Mouse (Mus musculus) ZHBTc4 (cell line): ENCODE measurements around the gene Ccdc65.

Experiments
- DNase-seq: peaks from one replicate; pipeline ENCODE4 v3.0.0-alpha.2; 2011; ENCODE audit warnings: low read depth, low spot score

The Ccdc65 gene

DNA sequence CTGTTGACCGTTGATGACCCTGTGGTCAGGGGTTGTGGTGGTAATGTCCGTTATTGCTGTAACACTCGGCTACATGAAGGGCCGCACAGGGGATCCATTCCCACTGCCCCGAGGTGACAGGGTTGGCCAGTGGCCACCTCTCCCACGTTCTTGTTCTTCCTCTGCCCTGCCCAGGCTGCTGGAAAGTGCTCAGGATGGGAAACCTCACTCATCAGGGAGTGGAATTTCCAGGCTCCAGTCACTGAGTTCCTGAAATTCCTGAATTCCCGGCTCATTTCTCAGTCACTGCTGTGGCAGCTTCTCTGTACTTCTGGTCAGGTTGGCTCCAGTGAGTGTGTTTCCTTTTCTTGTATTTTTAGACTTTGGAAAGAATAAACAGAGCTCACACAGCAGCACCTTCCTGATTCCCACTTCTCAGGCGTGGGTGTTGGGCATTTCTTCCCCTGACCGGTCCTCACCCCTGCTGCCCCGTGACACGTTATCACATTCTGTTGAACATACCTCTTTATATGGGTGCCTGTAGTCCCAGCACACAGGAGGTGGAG is 15.8 kb upstream of the Ccdc65 start:
- DNase-seq = no peak

DNA sequence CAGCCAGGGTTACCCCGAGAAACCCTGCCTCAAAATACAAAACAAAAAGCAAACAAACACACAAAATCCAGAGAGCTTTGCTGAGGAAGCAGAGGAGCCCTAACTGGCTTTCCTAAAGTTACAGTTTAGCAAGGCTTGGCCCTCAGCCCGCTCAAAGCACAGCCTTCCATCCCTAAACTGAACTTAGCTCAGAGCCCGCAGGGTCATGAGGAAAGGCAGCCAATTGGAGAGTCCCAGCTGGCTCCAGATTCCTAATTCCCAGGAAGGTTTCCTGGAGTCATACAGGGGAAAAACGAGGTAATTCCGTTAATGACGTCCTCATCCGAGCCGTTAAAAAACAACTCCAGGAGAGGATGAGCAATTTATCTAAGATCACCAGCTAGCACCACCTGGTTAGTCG is 12.3 kb upstream of the Ccdc65 start:
- DNase-seq = no peak

DNA sequence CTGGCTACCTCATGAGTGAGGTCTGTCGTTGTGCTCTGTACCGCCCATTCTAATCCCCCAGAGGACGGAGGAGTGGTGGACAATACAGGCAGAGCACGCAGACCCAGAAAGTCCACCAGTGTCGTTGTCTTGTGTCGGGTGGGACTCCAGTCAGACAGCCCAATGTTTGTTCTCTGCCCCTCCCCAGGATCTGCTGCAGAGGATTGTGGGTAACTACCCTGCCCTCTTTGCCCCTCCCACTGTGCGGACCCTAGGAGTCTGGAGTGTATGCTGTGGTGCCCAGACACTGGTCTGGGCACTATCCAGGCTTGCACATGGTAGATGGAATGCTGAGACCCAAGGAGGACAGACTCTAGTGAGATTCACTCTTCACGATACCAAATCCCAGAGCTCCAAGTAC is 11.8 kb upstream of the Ccdc65 start:
- peak; percentile 63 for DNase-seq

- peak; percentile 93 for DNase-seq
These were observed 8.6 kb upstream of the Ccdc65 start for GRCm38 (mm10) chr15:98699190-98700105.

DNA sequence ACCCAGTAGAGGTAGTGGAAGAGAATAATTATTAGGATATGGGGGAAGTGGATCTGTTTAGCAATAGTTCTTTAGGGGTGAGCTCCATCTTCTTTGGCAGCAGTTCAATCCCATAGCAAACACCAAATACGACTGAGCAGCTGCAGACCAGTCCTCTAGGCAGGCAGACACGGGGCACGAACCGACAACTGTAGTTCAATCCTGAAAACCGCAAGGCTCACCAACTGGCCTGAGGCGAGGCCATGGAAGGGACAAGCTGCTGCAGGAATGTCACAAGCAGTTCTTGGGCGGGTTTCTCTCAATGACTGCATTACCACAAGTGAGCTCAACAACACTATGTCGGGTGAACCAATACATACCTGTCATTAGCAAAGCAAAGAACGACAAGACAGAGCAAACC is 3.7 kb upstream of the Ccdc65 start:
- no peak for DNase-seq

DNA sequence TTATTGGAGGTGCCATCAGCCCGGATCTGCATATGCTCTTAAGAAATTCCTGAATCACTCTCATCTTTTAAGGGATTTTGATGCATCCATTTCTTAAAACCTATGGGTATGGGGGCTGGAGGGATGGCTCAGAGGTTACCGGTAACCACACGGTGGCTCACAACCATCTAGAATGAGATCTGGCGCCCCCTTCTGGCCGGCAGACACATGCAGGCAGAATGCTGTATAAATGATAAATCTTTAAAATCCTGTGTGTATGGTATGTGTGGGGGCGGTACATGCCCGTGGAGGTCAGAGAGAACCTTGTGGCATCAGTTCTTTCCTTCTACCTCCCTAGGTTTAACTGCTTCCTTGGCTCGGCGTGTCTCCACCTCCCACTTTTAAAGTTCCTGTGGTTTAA is 2.4 kb downstream of the Ccdc65 start:
- DNase-seq = peak; percentile 84

DNA sequence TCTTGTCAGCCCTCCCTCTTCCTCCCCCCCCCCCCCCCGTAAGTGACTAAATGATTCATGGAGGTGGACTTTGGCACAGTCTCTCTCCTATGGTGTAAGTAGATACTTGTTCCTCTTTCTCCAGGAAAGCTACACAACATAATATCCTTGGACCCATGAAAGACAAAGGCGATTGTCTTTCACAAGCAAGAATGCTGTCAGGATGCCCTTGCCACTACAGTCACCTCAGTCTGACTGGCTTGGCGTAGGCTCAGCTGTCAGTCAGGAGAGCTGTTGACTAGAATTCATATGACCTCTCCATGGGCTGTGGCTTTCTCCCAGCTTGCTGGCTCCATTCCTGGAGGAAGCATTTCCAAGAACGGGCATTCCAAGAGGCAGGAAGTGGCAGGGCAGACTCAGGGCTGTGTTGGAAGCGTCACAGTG is 6.2 kb downstream of the Ccdc65 start:
- no peak for DNase-seq

DNA sequence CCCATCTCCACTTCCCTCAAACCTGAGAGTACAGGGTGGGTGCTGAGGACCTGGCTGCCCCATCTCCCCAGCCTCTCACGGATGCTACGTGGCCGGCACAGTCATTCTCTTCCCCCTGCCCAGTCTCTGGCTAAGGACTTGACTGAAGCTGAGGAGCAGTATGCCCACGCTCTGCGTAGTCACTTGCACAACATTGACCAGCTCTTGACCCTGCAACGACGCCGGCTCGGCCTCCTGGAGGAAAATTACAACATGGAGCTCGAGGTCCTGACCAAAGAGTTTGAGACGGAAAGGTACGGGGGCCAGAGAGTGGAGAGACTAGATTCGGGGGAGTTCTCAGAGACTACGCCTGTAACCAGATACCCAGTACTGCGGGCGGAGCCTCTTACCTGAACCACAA is 9.3 kb downstream of the Ccdc65 start:
- no peak for DNase-seq

DNA sequence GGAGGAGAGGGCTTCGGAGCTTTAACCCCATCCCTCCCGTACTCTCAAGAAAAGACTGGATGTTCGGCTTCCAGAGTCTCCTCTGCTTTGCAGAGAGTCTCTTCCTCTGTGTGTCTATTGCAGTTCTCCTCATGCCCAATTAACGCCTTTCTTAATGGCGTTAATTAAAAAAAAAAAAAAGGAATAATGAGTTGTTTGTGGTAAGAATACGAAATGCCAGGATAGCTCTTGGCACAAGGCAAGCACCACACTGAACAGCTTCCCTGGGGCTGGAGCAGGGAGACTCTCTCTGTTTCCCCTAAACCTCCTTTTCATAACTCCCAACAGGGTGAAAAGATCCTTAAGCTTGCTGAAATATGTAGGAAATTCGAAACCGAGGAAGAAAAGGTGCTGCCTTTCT is 14.2 kb downstream of the Ccdc65 start:
- no peak for DNase-seq

- peak; percentile 44 for DNase-seq
These were observed 14.8 kb downstream of the Ccdc65 start for GRCm38 (mm10) chr15:98722854-98723253.

DNA sequence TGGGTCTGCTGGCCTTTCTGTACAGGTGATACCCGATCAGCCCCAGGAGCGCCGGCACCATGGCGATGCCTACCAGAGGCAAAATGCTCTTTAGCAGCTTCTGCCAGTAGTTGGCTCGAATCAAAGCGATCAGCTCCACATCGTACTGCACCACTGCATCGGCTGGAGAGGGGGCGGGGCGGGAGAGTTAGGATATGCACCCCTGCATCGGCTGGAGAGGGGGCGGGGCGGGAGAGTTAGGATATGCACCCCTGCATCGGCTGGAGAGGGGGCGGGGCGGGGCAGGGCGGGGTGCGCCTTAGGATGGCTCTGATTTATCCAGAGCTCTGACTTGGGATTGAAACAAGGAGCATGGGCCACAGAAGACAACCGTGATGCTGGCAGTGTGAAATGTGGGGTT is 16.4 kb downstream of the Ccdc65 start:
- peak; percentile 50 for DNase-seq

GRCm38 (mm10) chr15:98726079-98726478 is 18.1 kb downstream of the Ccdc65 start:
- DNase-seq = no peak

- no peak for DNase-seq
These were observed 18.7 kb downstream of the Ccdc65 start for GRCm38 (mm10) chr15:98726746-98727145.

DNA sequence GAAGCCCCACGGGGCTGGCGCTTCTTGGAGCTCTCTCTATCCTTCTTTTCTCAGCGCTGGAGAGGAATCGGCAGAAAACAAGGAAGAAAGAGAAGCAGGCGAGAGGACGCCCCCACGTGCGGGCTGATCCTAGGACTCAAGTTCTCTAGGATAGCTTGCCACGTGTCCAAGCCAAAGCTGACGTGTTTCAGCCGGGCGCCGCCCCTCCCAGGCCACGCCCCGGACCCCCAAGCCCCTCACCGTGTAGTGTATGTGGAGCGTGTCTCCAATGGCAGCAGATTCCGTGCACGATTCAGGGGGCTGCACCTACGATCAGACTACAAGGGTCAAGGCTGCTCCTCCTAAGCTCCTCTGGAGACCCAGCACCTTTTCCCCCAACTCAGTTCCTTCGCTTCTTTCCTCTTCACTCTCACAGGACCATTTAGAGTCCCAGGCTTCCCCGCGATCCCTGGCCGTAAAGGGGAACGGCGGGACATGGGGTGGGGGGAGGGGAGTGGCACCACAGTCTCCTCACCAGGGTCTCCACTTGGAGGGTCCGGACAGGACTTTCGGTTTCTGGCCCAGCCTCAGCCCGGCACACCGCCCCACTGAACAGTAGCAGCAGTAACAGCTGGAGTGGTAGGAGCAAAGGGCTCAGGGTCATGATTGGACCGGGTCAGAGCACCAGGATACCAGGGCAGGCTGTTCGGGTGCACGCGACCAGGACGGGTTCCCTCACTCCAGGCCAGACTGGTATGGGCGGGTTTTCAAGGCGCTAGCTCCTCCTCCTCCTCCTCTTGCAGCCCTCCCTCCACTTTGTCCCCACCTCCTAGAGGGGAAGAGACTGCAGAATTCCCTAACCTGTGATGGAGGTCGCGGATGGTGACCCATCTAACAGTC is 19.7 kb downstream of the Ccdc65 start, which contains the start of gene Fkbp11:
TSS of gene Fkbp11 (minus strand) at position 756 of the 879 bp plus-strand sequence.
- peak; percentile 93 for DNase-seq

- no peak for DNase-seq
These were observed 20.4 kb downstream of the Ccdc65 start for GRCm38 (mm10) chr15:98728366-98728765.

DNA sequence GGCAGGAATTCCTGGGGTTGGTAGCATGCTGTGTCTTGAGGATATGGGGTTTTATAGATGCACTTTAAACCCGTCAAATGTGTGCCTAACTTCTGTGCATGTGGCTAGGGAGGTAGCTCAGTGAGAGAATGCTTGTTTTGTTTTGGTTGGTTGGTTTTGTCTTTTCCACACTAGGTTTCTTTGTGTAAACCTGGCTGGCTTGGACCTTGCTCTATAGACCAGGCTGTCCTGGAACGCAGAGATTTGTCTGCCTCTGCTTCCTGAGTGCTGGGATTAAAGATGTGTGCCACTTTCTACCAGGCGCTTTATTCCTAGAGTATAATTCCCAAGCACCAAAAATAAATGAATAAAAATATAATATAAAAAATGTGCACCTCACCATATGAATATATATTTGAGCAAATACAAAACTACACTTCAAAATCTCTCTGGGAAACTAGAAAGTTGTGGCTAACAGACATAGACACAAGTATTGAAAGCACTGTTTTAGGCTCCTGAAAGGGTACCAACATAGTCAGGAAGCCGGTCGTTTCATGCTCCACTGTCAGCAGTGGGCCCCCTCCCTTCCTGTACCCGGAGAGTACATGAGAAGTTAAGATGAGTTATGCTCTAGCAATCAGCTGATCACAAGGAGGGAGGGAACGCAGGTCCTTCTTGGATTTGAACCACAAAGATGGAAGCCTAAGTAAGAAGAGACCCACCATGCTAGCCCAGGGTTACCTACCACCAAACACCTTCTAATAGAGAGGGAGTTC is 22.0 kb downstream of the Ccdc65 start:
- no peak for DNase-seq

DNA sequence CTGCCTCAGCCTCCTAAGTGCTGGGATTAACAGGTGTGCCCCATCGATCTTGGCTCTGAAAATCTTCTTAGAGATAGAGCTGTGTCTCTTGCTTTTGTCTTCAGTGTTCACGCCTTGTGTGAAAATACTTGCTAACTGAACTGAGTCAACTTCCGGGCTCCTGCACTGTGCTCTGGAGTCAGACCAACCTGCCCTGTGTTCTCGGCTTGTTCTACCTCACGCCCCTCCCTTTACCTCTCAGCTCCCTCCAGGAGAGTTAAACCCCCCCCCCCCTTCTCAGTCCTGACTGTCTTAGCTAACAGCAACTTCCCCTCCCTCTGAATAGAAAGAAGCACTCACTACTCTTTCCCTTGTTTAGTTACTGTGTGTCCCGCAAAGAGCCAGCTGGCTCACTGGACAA is 22.8 kb downstream of the Ccdc65 start:
- no peak for DNase-seq

- DNase-seq = no peak
These were observed 24.1 kb downstream of the Ccdc65 start for GRCm38 (mm10) chr15:98732006-98732531.

DNA sequence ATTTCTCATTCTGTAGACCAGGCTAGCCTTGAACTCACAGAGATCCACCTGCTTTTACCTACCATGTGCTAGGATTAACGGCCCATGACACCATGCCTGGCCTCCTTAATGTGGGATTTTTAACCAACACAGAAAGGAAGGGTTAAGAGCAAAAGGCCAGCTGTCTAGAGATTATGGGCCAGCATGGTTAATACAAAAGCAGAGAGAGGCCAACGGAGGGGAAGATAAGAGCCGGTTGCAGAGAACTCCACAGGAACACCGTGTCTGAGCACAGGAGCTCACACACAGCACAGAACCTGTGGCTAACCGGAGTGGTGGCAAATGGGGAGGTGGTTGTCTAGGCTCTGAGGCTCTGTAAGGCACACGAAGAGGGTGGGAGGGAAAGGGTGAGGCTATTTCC is 25.4 kb downstream of the Ccdc65 start:
- no peak for DNase-seq

- no peak for DNase-seq
These were observed 26.1 kb downstream of the Ccdc65 start for GRCm38 (mm10) chr15:98733976-98734566.

DNA sequence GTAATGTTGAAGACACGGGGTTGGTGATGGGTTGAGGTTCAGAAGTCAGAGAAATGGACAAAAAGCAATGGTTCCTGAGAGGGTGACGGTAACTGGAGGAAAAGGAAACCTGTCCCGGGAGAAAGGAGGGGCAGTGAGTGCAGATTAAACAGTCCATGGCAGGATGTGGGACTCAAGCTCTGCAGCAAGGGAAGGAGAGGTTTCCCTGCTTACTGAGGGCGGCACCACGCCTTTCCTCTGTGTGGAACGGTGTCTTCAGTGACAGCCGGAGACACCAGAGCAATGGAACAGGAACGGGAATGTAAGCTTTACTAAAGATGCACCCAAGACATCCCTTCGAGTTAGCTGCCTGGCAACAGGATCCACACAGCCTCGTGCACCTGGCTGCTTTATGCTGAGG is 28.5 kb downstream of the Ccdc65 start:
- no peak for DNase-seq
